Comparison of ENCODE assay signal across 11 mouse cellular contexts in genomic region chr2:118664975-118665516, GRCm38 (mm10). TPM values are rescaled to one million over a fixed set of nuclear protein-coding genes. Genes with fewer than 3 reads are reported as not detected.
A peak's percentile ranks its signal among the peaks of the same experiment; 100 is the strongest.
DNase-seq lines count a peak whose midpoint lies in the region; ATAC-seq and TF ChIP-seq lines count a peak whose summit lies in the region.
"Had no signal": no experiment of that assay in that cellular context is flagged by ENCODE, and none has a peak within 500 bp of the region (broad histone marks: within the 10 kb centered on the region; RNA-seq: fewer than 3 reads in every experiment).

No protein-coding gene starts in this region.

- H3K4me2 ChIP-seq in hindbrain, embryonic 14.5 days (replicated peaks): peak overlapping the region; percentile 75
- H3K4me2 ChIP-seq in hindbrain, embryonic 12.5 days (replicated peaks): no peak overlapping the region
- no peak overlapping the region for H3K4me2 ChIP-seq in lung, postnatal 0 days (replicated peaks; ENCODE audit: low read depth, low read length)
- peak overlapping the region; percentile 68 for H3K4me2 ChIP-seq in midbrain, embryonic 15.5 days

- H3K9me3 ChIP-seq in hindbrain, embryonic 14.5 days (ENCODE audit: control insufficient read depth, low read length): no peaks in the 10 kb centered on the region
- no peaks in the 10 kb centered on the region for H3K9me3 ChIP-seq in hindbrain, embryonic 12.5 days (replicated peaks)
- H3K9me3 ChIP-seq in lung, postnatal 0 days (ENCODE audit: low read length): no peaks in the 10 kb centered on the region
- H3K9me3 ChIP-seq in midbrain, embryonic 15.5 days: no peaks in the 10 kb centered on the region
- H3K9me3 ChIP-seq: megakaryocyte, embryonic 14.5 days had no signal

- 0 out of 2 replicates have a peak overlapping the region, but pooled peaks have one; percentile 75 for H3K9ac ChIP-seq in hindbrain, embryonic 14.5 days
- H3K9ac ChIP-seq in hindbrain, embryonic 12.5 days: no peak overlapping the region
- no peak overlapping the region for H3K9ac ChIP-seq in lung, postnatal 0 days (replicated peaks; ENCODE audit: low read depth)
- no peak overlapping the region; the same call in 1 of the 2 replicates for H3K9ac ChIP-seq in midbrain, embryonic 15.5 days

- peaks cover 30% of the 10 kb centered on the region for H3K4me1 ChIP-seq in hindbrain, embryonic 14.5 days (replicated peaks; ENCODE audit: control insufficient read depth, insufficient read depth, low read length)
- H3K4me1 ChIP-seq in hindbrain, embryonic 12.5 days: peaks cover 21% of the 10 kb centered on the region
- peaks cover 8% of the 10 kb centered on the region; the same call in 1 of the 2 replicates for H3K4me1 ChIP-seq in lung, postnatal 0 days (ENCODE audit: insufficient read depth, low read depth, low read length)
- peaks cover 55% of the 10 kb centered on the region for H3K4me1 ChIP-seq in midbrain, embryonic 15.5 days

- TF ChIP-seq EP300 in lung, postnatal 0 days (IDR thresholded peaks at IDR 0.05): no peak

- DNase-seq in adrenal gland, postnatal 14 days: peak; percentile 35
- DNase-seq in adrenal gland, postnatal 4 days (ENCODE audit: low spot score in 2 of 2): no peak
- DNase-seq in hindbrain, embryonic 14.5 days (ENCODE audit: low spot score): no peak
- DNase-seq in lung, postnatal 0 days (ENCODE audit: low spot score): peak; percentile 55
- no peak for DNase-seq in lung, postnatal 10 days
- no peak for DNase-seq in frontal cortex, postnatal 14 days (ENCODE audit: low spot score in 2 of 2)
- DNase-seq: cerebellum, postnatal 25 days had no signal

- no peaks in the 10 kb centered on the region for H3K27me3 ChIP-seq in hindbrain, embryonic 14.5 days (ENCODE audit: control insufficient read depth, insufficient read depth, low read length)
- peaks cover 33% of the 10 kb centered on the region for H3K27me3 ChIP-seq in hindbrain, embryonic 12.5 days
- no peaks in the 10 kb centered on the region for H3K27me3 ChIP-seq in lung, postnatal 0 days (replicated peaks; ENCODE audit: insufficient read depth, low read length)
- H3K27me3 ChIP-seq in midbrain, embryonic 15.5 days (replicated peaks): no peaks in the 10 kb centered on the region

- WGBS in hindbrain, embryonic 14.5 days: 85% methylated on average over 3 of the region's 3 CpGs
- WGBS in hindbrain, embryonic 12.5 days: 65% methylated on average over 3 of the region's 3 CpGs
- 54% methylated on average over 3 of the region's 3 CpGs for WGBS in lung, postnatal 0 days
- WGBS in midbrain, embryonic 15.5 days: 84% methylated on average over 3 of the region's 3 CpGs

- no peak overlapping the region for H3K27ac ChIP-seq in hindbrain, embryonic 14.5 days
- no peak overlapping the region for H3K27ac ChIP-seq in hindbrain, embryonic 12.5 days
- H3K27ac ChIP-seq in lung, postnatal 0 days (ENCODE audit: low read length): no peak overlapping the region
- H3K27ac ChIP-seq in midbrain, embryonic 15.5 days: no peak overlapping the region

- ATAC-seq in hindbrain, embryonic 14.5 days (ENCODE audit: low FRiP score): no peak
- no peak for ATAC-seq in hindbrain, embryonic 12.5 days (ENCODE audit: low FRiP score)
- ATAC-seq in lung, postnatal 0 days: peak; percentile 31; the same call in 1 of the 2 replicates
- ATAC-seq in midbrain, embryonic 15.5 days (replicated peaks): no peak

- no peak overlapping the region for H3K4me3 ChIP-seq in hindbrain, embryonic 14.5 days (replicated peaks; ENCODE audit: low read length)
- H3K4me3 ChIP-seq in hindbrain, embryonic 12.5 days: no peak overlapping the region
- no peak overlapping the region for H3K4me3 ChIP-seq in lung, postnatal 0 days (ENCODE audit: low read depth, low read length)
- peak overlapping the region; percentile 59 for H3K4me3 ChIP-seq in midbrain, embryonic 15.5 days

- no peak for TF ChIP-seq CTCF in lung, postnatal 0 days (IDR thresholded peaks at IDR 0.05)

- no peaks in the 10 kb centered on the region for H3K36me3 ChIP-seq in hindbrain, embryonic 14.5 days (replicated peaks; ENCODE audit: control insufficient read depth, insufficient read depth)
- H3K36me3 ChIP-seq in hindbrain, embryonic 12.5 days: no peaks in the 10 kb centered on the region
- no peaks in the 10 kb centered on the region for H3K36me3 ChIP-seq in lung, postnatal 0 days (ENCODE audit: insufficient read depth, low read length)
- H3K36me3 ChIP-seq in midbrain, embryonic 15.5 days (replicated peaks): no peaks in the 10 kb centered on the region

RNA-seq across cellular contexts. Expression of gene Pak6, which starts 1.9 kb away (rescaled TPM):
- 10.5 and 12.7 TPM in 2 replicates for total RNA-seq in adrenal gland, postnatal 14 days (2021)
- total RNA-seq in adrenal gland, postnatal 4 days (2021): 10 to 100 TPM; 13.8 to 16.3 TPM
- polyA plus RNA-seq in hindbrain, embryonic 14.5 days (2014; fragmentation: Nextera tagmentation; extraction: Ambion mirVana): 39.9 and 41.7 TPM in 2 replicates
- 6.2 and 6.8 TPM in 2 replicates for polyA plus RNA-seq in hindbrain, embryonic 12.5 days (2016; fragmentation: Nextera tagmentation; extraction: Ambion mirVana)
- 1.1 and 2.0 TPM in 2 replicates for polyA plus RNA-seq in lung, postnatal 0 days (2015; fragmentation: Nextera tagmentation; extraction: Ambion mirVana)
- polyA plus RNA-seq in midbrain, embryonic 15.5 days (2015; fragmentation: Nextera tagmentation; extraction: Ambion mirVana): 67.8 and 69.1 TPM in 2 replicates
- total RNA-seq: liver, adult 2 months had no signal

RNA-seq across cellular contexts. Expression of gene Ankrd63, which starts 38.7 kb away (rescaled TPM):
- total RNA-seq in adrenal gland, postnatal 14 days (2021): 0.15 and 0.30 TPM in 2 replicates
- total RNA-seq in adrenal gland, postnatal 4 days (2021): under 1 TPM; 0.20 to 0.59 TPM
- polyA plus RNA-seq in hindbrain, embryonic 14.5 days (2014; fragmentation: Nextera tagmentation; extraction: Ambion mirVana): not detected in 2 replicates
- polyA plus RNA-seq in hindbrain, embryonic 12.5 days (2016; fragmentation: Nextera tagmentation; extraction: Ambion mirVana): not detected in 2 replicates
- 0.02 and 0.05 TPM in 2 replicates for polyA plus RNA-seq in lung, postnatal 0 days (2015; fragmentation: Nextera tagmentation; extraction: Ambion mirVana)
- polyA plus RNA-seq in midbrain, embryonic 15.5 days (2015; fragmentation: Nextera tagmentation; extraction: Ambion mirVana): not detected in 2 replicates
- total RNA-seq: liver, adult 2 months had no signal
- polyA plus RNA-seq: liver, adult 2 months had no signal

Comparison
In these comparisons a context has a peak if more than half of its experiments do, and no peak if none do; other contexts are left out.
1. DNase-seq: peak in adrenal gland, postnatal 14 days (single experiment) and lung, postnatal 0 days (single experiment); none in adrenal gland, postnatal 4 days (0 of 2), hindbrain, embryonic 14.5 days (single experiment), lung, postnatal 10 days (single experiment) and frontal cortex, postnatal 14 days (0 of 2).
2. H3K4me2 ChIP-seq: peak in hindbrain, embryonic 14.5 days (single experiment) and midbrain, embryonic 15.5 days (single experiment); none in hindbrain, embryonic 12.5 days (single experiment) and lung, postnatal 0 days (single experiment).